Mouse (Mus musculus) liver, adult 2 months (tissue): ENCODE results near the gene Shank2.

ENCODE experiments used
- CTCF ChIP-seq: fragments of 200-500 bp; IDR thresholded peaks from 2 replicates; pipeline ENCODE4 v1.5.1; 2011; ENCODE audit warnings: low read depth, low read length, control low read depth
- POLR2A ChIP-seq: fragments of 200-500 bp; IDR thresholded peaks from 2 replicates; pipeline ENCODE4 v1.6.1; 2011; ENCODE audit warnings: low read length, control low read depth; ENCODE audit not compliant: insufficient read depth; ENCODE audit errors: extremely low read depth

- no peak for TF ChIP-seq POLR2A
- no peak for TF ChIP-seq CTCF
Observed at GRCm38 (mm10) chr7:144087277-144087676, 85.5 kb downstream of the Shank2 start.
